Mouse (Mus musculus): Measurements from ENCODE around the gene Ctnnd2.
"Not testable (repeated sequence)": the region's sequence is repeated elsewhere in the genome, so short reads cannot be mapped to it uniquely, and the experiment has no call there.

Ctnnd2 gene
- long read RNA-seq, experiment 1, partial matches to known transcripts, result 1 of 3 reads
- long read RNA-seq, experiment 1, other reads (novel, unspliced or antisense), result 2 of 3 reads
- long read RNA-seq, experiment 2, result 0 reads

DNA sequence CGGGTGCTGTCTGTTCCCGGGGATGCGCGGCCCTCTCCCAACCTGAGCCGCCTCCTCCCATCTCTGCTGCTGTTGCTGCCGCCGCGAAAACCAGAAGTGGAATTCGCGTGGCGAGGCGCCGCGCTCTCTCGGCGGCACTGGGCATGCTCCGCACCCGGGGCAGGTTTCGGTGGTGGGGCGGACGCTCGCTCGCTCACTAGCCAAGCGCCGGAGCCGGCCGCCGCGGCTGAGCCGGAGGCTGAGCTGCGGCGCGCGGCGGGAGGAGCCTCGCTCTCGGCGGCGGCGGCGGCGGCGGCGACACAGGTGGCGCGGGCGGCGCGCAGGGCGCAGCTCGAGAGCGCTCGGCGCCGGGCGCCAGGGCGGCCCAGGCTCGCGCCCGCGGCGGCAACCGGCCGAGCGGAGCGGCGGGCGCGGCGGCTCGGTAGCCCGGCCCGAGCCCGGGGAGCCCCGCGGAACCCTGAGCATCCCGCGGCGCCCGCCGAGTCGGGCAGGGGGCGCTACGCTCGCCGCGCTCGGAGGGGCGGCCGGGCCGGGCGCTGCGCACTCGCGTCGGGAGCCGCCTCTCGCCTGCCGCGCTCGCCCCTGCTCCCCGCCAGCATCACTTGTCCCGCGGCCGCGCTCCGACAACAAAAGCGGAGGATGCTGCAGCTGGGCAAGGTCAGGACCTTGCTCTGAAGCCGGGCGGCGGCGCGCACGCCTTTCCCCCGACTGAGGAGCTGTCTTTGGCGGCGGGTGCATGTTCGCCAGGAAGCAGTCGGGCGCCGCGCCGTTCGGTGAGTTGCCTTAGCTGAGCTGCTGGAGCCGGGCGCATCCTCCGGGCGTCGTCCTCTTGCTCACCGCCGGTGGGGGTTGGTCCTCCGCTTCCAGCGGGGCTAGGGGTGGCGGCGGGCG, at the start of gene Ctnnd2:
TSS of gene Ctnnd2 (plus strand) at position 203 of the 891 bp plus-strand sequence.
- intact Hi-C loops (cut with DNase I), result no loop called here

DNA sequence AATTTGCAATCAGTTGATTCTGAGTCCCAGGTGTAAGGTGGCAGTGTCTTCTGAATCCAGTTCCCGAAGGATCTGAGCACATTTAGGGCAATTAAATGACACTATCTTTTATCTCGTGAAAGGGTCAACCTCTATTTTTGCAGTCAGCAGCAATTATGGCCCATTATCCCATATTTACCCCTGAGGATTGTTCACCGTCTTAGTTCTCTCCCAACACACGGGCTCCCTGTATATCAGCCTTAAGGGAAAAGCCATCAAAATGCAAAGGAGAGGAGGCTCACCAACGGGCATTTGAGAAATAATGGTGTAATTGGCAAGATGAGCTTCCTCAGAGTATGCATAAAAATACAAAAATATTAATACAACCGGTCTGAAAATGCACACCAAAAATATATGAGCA, 41.7 kb upstream of the Ctnnd2 start:
- intact Hi-C loops (cut with DNase I), result no loop called here

DNA sequence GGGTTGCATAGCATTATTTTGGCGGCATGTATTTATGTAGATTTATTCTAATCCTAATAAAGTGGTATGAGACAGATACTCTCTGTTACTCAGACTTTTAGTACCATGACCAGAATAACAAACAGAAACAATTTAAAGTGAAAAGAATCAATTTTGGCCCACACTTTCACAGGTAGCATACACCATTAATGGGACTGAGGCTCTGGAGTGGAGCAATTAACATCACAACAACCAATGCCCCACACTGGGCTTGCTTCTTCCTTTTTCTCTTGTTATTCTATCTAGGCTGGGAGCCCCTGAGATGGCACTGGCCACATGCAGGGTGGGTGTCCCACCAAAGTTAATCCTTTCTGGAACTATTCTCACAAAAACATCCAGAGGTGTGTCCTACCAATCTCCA, 32.8 kb upstream of the Ctnnd2 start:
- intact Hi-C loops (cut with DNase I), result not testable (repeated sequence)

DNA sequence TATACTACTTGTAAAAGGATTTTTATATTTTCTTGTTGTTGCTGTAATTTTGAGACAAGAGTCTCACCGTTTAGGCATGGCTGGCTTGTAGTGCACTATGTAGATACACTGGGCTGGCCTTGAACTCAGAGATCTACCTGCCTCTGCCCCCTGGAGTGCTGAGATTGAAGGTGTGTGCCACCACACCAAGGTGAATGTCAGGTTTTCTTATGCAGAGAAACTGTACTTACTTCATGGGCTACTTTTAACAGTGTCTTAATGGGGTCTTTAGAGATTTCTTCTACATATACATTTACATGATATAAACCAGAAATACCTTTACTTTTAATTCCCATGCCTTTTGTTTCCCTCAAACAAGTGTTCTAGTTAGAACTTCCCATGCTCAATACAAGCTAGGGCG, 27.0 kb upstream of the Ctnnd2 start:
- intact Hi-C loops (cut with DNase I), result no loop called here

DNA sequence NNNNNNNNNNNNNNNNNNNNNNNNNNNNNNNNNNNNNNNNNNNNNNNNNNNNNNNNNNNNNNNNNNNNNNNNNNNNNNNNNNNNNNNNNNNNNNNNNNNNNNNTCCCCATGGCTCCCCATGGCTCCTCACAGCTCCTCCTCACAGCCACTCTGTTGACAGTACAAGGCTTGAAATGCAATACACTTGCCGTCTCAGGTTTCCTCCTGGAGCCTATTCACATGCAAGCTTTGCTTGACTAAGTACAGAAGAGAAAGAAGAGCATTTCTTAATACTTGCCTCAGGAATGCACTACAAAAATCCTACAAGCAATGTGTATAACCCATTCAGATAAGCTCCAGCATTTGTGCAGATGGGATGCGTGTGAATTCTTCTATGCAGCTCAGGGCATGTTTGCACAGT, 20.2 kb upstream of the Ctnnd2 start:
- intact Hi-C loops (cut with DNase I), result no loop called here

DNA sequence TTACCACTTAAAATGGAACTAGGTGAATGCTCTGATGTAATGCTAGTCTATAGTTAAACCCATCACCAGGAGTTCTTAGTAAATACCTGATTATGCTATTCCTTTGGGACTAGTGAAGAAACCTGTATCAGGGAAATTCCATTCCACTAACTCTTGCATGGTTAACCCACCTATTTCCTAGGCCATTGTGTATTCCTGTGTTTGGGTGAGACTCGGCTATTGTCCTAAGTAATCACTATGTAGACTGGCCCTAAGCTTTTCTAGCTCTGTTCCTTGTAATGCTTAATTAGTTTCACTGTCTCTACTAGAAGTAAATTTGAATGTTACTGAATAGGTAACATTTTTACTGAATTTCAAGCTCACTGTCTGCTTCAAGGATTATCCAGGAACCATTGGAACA, 14.4 kb upstream of the Ctnnd2 start:
- intact Hi-C loops (cut with DNase I), result no loop called here

DNA sequence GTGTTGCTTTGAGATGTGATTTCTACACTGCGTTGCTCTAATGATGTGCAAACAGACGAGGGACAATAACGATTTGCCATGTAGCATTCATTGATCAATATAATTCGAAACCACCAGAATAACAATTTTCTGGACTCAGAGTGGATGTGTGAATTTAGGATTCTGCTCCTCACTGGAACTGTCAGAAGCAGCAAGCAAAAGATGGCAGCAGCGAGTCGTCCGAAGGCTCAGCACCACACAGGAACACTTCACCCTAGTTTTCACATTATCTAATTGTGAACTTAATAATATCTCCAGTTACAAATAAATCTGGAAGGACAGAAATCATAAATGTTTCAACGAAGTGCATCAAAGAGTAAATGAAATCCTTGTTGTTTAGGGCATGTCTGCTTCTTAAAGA, 2.4 kb upstream of the Ctnnd2 start:
- intact Hi-C loops (cut with DNase I), result no loop called here

DNA sequence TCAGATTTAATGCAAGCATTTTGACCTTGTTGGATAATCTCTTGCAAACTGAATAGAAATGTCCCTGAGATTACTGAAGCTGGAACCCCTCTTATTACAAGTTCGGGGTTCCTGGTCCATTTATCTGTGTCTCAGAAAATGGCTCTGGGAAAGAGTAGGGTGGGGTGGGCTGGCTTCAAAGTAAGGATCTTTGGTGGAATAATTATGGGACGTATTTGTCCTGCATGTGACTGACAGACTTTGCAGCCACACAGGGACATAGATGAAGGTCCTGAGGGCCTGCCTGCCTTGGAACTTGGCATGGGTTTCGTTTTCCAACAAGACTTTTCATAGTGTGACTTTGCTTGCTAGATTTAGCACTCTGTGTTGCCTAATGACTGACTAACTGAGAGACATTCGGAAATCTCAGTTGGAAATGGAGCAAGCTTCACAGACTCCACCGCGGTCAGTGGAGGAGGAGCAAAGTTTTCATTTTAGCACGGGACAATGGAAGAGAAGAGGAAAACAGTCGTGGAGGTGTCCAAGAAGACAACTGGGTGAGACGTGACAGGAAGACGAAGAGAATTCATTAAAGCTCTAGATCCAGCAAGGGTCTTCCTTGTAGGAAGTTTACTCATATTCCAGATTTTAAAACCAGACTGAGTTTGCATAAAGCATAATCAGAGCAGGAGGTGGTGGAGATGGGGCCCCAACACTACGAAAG, 749 bp upstream of the Ctnnd2 start:
- intact Hi-C loops (cut with DNase I), result no loop called here

DNA sequence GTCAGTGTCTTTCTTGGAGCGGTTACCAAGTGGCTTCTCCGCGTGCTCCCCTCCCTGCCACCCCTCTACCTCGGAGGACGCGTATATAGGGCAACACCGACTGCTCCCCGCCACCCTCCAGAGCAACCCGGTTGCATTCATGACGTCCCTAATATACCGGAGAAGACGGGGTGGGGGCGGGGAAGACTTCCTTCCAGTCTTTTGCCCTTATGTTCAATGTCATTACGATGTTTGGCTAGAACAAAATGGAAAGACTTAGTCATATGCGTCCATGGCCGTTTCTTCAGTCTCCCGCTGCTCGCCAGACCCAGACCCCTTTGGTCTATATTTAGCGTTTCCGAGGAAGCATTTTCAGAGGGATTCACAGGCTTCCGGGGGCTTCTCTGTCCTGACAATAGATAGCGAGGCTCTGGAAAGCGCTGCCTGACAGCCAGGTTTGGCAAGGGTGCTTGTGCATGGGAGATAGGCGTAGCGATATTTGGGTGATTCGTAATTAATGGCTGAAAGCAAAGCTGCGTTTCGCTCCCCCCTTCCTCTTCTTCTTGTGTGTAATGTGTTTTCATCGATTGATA, 1.1 kb downstream of the Ctnnd2 start:
- intact Hi-C loops (cut with DNase I), result no loop called here

DNA sequence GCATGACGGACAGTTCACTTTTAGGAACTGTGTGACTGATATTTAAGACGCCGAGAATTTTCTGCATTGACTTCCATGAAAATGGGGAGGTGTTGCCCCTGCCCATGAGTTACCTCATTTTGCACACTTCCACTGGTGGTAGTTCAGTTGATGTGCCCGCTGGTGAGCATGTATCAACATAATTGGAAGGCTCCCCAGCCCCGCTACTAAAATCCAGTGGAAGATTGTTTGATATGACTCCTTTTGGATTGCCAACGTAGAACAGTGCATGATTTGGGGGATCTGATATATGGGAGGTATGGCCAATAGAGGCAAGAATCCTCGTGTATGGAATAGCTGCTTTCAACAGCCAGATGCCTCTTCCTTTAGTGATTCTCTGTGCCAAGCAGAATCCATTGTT, 1.9 kb downstream of the Ctnnd2 start:
- intact Hi-C loops (cut with DNase I), result no loop called here

DNA sequence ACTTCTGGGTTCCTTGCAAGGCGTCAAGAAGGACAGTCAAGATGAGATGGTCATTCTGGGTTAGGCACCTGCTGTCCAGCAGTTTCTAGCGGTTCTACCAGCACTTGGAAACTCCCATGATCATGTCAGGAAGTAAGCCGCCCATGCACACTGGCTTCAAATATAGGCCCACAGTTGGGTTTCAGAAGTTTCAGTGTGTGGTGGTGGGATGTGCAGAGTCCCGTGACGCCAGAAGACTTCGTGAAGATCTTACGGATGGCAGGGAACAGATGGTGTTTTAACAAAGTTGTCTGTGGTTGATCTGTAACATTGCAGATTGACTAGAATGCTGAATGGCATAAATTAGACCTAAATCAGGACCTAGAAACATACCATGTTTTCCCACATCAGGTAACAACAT, 11.6 kb downstream of the Ctnnd2 start:
- intact Hi-C loops (cut with DNase I), result no loop called here

DNA sequence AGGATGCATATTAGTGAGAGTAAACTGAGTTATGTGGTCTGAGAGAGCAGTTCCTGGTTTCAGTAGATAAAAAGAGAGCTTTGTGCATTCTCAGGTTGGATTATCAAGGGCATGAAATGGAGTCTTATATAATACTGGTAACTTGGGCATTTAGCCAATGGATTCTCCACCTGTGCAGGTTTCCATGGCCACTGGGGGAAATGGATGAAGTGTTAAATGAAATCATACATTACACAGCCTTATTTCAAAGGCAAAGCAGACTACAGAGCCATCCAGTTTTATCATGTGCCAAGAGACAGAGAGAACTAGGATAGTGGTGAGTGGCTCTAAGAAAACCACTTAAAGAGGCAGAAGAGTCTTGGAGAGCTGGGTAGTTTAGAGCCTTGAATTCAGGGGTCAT, 18.5 kb downstream of the Ctnnd2 start:
- intact Hi-C loops (cut with DNase I), result no loop called here

DNA sequence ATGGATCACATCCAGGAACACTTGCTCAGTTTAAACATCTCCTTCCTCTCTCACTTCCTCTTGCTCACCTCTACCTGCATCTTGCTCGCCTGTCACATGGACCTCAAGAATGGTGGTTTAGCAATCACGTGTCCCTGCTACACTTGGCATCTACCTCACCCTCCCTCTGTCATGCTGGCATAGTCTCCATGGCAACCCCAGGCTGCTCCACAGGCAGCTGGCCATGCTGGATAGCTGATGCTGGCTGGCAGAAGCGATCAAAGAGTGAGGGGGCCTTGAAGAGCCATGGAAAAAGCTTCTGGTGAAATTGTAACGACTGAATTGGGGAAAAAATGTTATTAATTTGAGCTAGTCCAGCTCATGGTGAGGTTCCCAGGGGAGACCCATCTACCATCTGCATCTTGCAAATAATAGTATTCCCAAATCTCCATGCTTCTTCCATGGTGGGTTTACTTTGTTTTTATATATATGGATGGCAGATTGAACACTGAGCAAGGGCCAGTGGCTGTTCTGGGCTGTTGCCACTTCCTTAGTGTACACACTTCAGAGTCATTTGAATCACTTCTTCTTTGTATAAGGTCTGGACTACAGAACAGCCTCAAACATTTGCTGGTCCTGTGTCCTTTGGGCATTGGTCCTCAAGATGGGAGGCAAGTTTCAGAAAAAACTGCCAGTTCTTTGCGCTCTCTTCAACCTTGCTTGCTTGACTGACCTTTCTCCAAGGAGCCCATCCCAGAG, 19.7 kb downstream of the Ctnnd2 start:
- intact Hi-C loops (cut with DNase I), result no loop called here

DNA sequence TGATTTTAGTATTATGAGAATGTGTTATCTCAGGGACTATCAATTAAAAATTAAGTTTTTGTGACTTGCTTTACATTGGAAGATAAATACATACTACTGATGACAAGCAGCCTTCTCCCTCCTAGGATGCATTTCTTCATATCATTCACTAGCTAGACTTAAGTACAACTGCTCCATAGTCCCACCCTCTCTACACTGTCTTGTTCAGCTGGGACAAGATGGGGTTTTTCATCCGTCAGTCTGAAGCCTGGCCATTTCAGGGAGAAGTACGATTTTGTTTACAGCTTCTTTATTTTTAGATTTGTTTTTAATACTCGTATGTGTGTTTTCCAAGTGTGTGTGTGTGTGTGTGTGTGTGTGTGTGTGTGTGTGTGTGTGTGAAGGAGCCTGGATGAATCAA, 26.0 kb downstream of the Ctnnd2 start:
- intact Hi-C loops (cut with DNase I), result no loop called here

DNA sequence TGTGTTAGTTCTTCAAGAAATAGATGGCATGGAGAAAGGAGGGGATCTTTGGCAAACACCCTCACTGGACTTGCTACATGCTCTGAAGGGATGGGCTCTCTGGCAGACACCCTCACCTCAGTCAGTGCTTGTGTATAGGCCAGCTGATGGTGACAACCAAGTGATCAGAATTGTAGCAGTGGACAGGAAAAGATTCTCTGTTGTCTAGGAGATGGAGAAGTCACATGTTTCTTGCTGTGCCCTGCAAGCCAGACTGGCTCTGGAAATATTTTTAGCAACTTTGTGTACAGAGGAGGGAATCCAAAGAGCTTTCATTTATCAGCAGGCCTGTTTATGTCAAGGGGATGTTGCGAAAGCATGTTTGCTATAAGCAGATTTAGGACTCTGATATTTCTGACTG, 27.4 kb downstream of the Ctnnd2 start:
- intact Hi-C loops (cut with DNase I), result no loop called here

DNA sequence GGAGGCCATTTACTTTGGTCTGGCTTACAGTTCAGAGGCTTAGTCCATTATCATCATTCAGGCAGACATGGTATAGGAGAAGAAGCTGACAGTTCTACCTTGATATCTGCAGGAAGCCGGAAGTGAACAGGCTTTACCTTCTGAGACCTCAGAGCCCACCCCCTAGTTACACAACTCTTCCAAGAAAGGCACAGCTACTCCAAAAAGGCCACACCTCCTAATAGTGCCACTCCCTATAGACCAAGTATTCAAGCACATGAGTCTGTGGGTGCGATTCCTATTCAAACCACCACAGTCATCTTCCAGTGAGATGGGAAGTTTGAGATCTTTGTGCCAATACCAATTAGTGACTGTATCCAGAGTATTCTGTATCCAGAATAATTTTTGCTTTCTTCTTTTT, 28.8 kb downstream of the Ctnnd2 start:
- intact Hi-C loops (cut with DNase I), result no loop called here

DNA sequence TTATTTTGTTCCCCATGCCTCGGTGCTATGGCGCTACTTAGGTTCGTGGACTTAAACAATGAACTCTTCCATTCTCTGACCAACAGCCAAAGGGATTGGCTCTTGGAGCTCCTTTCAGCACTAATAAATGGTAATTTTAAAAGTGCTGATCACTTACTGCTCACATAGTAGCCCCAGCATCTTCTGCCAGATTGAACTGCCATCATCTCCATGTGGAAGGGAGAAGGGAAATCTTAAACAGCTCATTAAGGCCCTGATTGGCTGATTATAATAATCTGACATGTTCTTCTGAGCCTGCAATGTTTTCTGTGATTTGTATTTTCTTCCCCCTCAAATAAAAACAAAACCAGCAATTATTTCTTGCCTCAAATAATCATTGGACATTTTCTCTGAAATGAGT, 29.2 kb downstream of the Ctnnd2 start:
- intact Hi-C loops (cut with DNase I), result no loop called here

DNA sequence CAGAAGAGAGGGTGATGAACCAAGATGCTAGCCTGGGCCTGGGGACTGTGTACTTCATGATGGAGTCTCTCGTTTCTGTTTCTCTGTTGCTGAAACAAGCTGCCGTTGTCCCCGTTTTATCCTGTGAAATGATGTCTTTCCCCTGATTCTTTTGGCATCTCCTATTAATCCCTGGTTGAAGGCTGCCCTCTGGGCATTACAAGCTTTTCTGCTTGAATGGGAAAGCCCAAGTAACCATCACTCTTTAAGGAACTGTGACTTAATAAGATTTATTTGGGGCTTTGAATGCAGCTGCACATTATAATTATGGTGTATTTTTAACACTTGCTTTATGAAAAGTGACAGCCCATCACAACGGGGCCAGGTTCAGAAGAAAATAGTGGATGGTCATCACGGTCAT, 40.4 kb downstream of the Ctnnd2 start:
- intact Hi-C loops (cut with DNase I), result no loop called here

DNA sequence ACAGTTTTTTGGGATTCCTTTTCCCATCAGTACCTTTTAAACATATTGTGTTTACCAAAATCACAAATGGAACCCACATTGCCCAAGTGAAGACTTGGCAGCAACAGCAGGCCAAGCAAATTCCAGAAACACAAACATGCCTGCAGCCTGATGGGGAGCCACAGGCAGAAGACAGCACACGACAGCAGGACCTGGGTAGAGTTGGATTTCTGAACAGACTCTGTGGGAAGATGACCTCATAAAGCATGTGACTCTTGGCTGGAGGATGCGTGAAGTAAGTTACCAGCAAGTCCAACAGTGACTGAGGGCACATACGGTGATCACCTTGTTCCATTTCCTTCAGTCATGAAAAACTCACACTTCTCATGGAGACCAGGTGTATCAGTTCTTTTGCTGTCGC, 43.5 kb downstream of the Ctnnd2 start:
- intact Hi-C loops (cut with DNase I), result no loop called here

DNA sequence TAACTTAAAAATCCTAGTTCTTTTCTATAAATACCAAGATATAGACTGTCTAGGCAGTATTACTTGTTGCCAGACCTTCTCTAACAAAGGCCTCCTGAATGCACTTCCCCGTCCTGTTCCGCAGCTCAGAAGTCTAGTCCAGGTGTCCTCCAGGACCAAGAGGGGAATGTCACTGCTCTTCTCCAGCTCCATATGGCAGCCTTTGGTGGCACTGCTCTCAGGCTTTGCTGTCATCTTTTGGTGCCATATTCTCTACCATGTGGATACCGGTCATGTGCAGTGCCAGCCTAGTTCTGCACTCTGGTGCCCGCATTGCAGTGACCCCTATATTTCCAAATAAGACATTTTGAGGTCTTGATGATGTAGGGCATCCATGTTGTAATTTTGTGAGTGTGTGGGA, 56.7 kb downstream of the Ctnnd2 start:
- intact Hi-C loops (cut with DNase I), result no loop called here

DNA sequence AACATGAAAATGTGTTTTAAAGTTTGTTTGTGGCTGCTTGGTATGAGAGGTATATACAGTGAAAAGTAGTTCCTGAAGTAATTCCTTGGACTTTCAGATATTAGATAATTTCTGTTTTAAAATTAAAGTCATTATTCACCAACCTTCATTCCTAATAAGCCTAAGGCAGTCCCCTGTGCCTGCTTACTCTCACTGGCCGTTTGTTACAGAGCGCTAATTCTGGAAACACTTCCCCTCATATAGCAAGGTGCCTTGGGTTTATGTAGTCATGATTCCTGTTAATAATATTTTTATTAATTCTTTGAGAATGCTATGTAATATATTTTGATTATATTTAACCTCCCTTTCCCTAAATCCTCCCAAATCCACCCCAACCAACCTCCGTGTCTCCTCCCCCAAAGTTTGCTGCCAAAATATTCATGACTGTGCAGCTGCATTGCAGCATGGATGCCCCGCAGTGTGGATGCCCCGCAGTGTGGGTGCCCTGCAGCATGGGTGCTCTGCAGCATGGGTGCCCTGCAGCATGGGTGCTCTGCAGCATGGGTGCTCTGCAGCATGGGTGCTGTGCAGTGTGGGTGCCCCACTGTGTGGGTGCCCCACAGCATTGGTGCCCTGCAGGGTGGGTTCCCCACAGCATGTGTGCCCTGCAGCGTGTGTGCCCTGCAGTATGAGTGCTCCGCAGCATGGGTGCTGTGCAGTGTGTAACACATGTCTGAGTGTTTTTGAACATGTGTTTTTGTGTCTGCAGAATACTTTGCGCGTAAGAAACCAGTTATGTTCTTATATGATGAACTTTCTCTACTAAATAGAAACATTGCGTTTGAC, 63.0 kb downstream of the Ctnnd2 start:
- intact Hi-C loops (cut with DNase I), result no loop called here
